Mouse (Mus musculus): Measurements from ENCODE around the gene Tmem123. TPM values are rescaled to one million over a fixed set of nuclear protein-coding genes. Genes with fewer than 3 reads are reported as not detected.

Gene Tmem123
- polyA plus RNA-seq (2012; fragmentation: generic; extraction: Trizol): 10 to 100 TPM in 1 of 2 experiments, 1 to 10 TPM in 1; 1.5 to 10.8 TPM

DNA sequence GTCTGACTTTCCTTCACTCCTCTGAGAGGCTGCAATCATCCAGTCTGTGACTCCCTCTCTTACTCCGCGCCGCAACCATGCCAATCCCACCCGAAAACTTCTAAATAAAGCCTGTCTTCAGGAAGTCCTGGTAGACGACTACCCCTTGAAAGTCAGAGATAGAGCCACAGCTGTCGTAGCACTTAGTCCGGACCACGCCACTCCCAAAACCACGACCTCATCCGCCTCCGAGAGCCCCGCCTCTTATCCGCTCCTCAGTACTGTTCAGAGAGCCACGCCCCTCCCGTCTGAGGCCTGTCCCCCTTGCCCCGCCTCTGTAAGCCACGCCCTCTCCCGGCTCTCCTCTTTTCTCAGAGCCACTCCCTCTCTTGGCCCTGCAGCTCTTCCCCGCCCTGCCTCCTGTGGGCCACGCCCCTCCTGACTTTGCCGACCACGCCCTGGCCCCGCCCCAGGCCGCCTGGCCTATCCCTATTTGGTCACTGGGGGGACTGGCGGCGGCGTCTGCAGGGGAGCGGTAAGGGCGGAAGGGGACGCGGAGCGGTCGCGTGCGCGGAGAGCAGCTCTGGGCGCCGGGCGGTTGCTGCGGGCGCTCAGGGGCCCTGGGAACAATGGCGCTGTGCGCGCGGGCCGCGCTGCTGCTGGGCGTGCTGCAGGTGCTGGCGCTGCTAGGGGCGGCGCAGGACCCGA, at the start of gene Tmem123:
TSS of gene Tmem123 (plus strand) at position 428 of the 687 bp plus-strand sequence.

DNA sequence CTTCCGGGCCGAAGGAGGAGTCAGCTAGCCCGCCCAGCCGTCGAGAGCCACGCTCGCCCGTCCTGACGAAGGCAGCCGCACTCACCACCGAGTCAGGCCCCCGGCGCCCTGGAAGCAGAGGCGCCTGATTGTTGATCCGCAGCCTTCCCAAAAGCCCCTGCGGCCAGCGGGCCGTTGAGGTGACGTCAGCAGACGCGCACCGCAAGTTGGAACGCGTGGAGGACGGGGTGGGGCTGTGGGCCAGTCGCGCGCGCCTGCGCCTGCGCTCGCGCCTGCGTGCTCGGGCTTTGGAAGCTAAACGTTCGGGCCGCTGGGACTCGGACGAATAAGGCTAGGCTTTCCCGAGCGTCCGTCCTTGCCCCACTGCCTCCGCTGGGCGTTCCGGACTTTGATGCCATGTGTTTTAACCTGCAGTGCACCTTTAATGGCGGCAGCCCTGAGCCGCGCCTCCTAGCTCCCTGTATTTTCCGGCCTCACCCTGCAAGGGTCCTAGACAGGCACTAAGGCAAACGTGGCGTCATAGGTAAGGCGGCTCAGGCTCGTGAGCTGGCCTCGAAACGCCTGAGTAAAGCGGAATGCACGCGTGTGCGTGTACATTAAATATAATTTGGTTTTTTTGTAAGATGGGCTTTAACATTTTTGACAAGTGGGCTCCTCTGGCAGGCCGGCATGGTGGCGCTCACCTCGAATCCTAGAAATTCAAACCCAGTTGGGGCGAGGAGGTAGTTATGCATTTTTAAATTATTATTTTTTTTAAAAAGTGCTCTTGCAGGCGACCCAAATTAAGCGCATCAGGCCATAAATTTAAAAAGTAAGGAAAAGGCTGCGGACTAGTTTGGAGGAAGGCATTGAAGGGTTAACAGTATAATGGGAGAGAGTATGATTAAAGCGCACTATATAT, 73.3 kb downstream of the Tmem123 start, which contains the start of gene Birc2:
TSS of gene Birc2 (minus strand) at position 160 of the 901 bp plus-strand sequence.

Other genes with a start within 250 kb of the Tmem123 start
- gene Mmp8, start 205.6 kb upstream of the Tmem123 start, polyA plus RNA-seq (2012; fragmentation: generic; extraction: Trizol): not detected
- gene Mmp27, start 192.6 kb upstream of the Tmem123 start, polyA plus RNA-seq (2012; fragmentation: generic; extraction: Trizol): not detected
- gene Mmp20, start 135.8 kb upstream of the Tmem123 start, polyA plus RNA-seq (2012; fragmentation: generic; extraction: Trizol): not detected
- not detected for gene Mmp7, start 72.0 kb upstream of the Tmem123 start, polyA plus RNA-seq (2012; fragmentation: generic; extraction: Trizol)
- gene Birc2, start 73.0 kb downstream of the Tmem123 start, polyA plus RNA-seq (2012; fragmentation: generic; extraction: Trizol): 1 to 10 TPM in 1 of 2 experiments, under 1 TPM in 1; 0.20 to 6.0 TPM
- gene Birc3, start 109.1 kb downstream of the Tmem123 start, polyA plus RNA-seq (2012; fragmentation: generic; extraction: Trizol): 1 to 10 TPM in 1 of 2 experiments, under 1 TPM in 1; 0.46 to 6.4 TPM
- gene Yap1, start 240.6 kb downstream of the Tmem123 start, polyA plus RNA-seq (2012; fragmentation: generic; extraction: Trizol): 10 to 100 TPM in 1 of 2 experiments, 1 to 10 TPM in 1; 5.4 to 33.2 TPM